Mouse (Mus musculus): Measurements from ENCODE around the gene Rnase9.

- TF ChIP-seq CTCF (IDR thresholded peaks at IDR 0.05; ENCODE audit: low read depth), result no peak
- TF ChIP-seq EP300 (IDR thresholded peaks at IDR 0.05; ENCODE audit: low read depth), result no peak; the same call in 1 of the 2 replicates
These were observed 47.5 kb upstream of the Rnase9 start for GRCm38 (mm10) chr14:51088970-51089673.

All from liver, postnatal 0 days (tissue).